Mouse (Mus musculus) forebrain, embryonic 16.5 days (tissue): Measurements from ENCODE around the gene Gm3336. TPM values are rescaled to one million over a fixed set of nuclear protein-coding genes. Genes with fewer than 3 reads are reported as not detected.
A peak's percentile ranks its signal among the peaks of the same experiment; 100 is the strongest.

Source experiments
- ATAC-seq: fragments of 200-750 bp; cut with Nextera tagmentation; 2 replicates; pipeline ENCODE4 v1.8.0; 2017; ENCODE audit warnings: mild to moderate bottlenecking, moderate library complexity
- H3K27ac ChIP-seq: fragments of 300-500 bp; sonication (generic); 2 replicates; pipeline ENCODE4 v1.5.1; 2014; ENCODE audit warnings: low read length, control low read depth
- H3K27me3 ChIP-seq: fragments of 300-500 bp; sonication (generic); replicated peaks from 2 replicates; pipeline ENCODE4 v1.6.1; 2014; ENCODE audit warnings: low read length; ENCODE audit not compliant: control insufficient read depth, insufficient read depth
- H3K36me3 ChIP-seq: fragments of 300-500 bp; sonication (generic); 2 replicates; pipeline ENCODE4 v1.6.1; 2014; ENCODE audit not compliant: control insufficient read depth, insufficient read depth
- H3K4me1 ChIP-seq: fragments of 300-500 bp; sonication (generic); replicated peaks from 2 replicates; pipeline ENCODE4 v1.6.1; 2014; ENCODE audit warnings: low read length; ENCODE audit not compliant: control insufficient read depth, insufficient read depth
- H3K4me2 ChIP-seq: fragments of 300-500 bp; sonication (generic); 2 replicates; pipeline ENCODE4 v1.6.1; 2014; ENCODE audit warnings: mild to moderate bottlenecking, low read length, control low read depth
- H3K4me3 ChIP-seq: fragments of 300-500 bp; sonication (generic); replicated peaks from 2 replicates; pipeline ENCODE4 v1.5.1; 2014; ENCODE audit warnings: mild to moderate bottlenecking, low read length, control low read depth
- H3K9ac ChIP-seq: fragments of 300-500 bp; sonication (generic); replicated peaks from 2 replicates; pipeline ENCODE4 v1.6.1; 2014; ENCODE audit warnings: low read depth, low read length, control low read depth
- H3K9me3 ChIP-seq: fragments of 300-500 bp; sonication (generic); 2 replicates; pipeline ENCODE4 v1.6.1; 2016; ENCODE audit warnings: low read length; ENCODE audit not compliant: control insufficient read depth
- WGBS: fragments of 180-500 bp; shearing (Covaris S2); extraction: QIAGEN DNeasy Blood & Tissue Kit; methylation state at CpG from one replicate; pipeline ENCODE4 v1.1.7; 2014; 5-methylcytosine and 5-hydroxymethylcytosine counted together
- polyA plus RNA-seq: library from polyadenylated mRNA; unstranded; fragments of >200 nt; fragmentation: Nextera tagmentation; extraction: Ambion mirVana; gene quantifications from 2 replicates; pipeline ENCODE4 v1.2.1, GENCODE M21; 2015

The Gm3336 gene
- polyA plus RNA-seq, 1 experiment from 2014 or later = not detected

- no peaks in the 10 kb centered on the region for H3K36me3 ChIP-seq
- no peaks in the 10 kb centered on the region for H3K9me3 ChIP-seq
- H3K4me1 ChIP-seq = peaks cover 25% of the 10 kb centered on the region
- peak overlapping the region; percentile 71 for H3K4me2 ChIP-seq
- H3K27me3 ChIP-seq = no peaks in the 10 kb centered on the region
- peak overlapping the region; percentile 57 for H3K27ac ChIP-seq
- WGBS = 56% methylated on average over 4 of the region's 4 CpGs
- H3K4me3 ChIP-seq = peak overlapping the region; percentile 44
- peak overlapping the region; percentile 73 for H3K9ac ChIP-seq
- no peak; the same call in 1 of the 2 replicates for ATAC-seq
These were observed 27.1 kb upstream of the Gm3336 start for GRCm38 (mm10) chr8:70691230-70691629.

- H3K36me3 ChIP-seq = no peaks in the 10 kb centered on the region
- H3K27me3 ChIP-seq = no peaks in the 10 kb centered on the region
- peak overlapping the region; percentile 71 for H3K4me2 ChIP-seq
- H3K9ac ChIP-seq = peak overlapping the region; percentile 73
- ATAC-seq = peak; percentile 70
- H3K9me3 ChIP-seq = no peaks in the 10 kb centered on the region
- peak overlapping the region; percentile 44 for H3K4me3 ChIP-seq
- H3K4me1 ChIP-seq = peaks cover 30% of the 10 kb centered on the region
- H3K27ac ChIP-seq = peak overlapping the region; percentile 57
- WGBS = 2% methylated on average over 19 of the region's 20 CpGs
These were observed 26.6 kb upstream of the Gm3336 start for GRCm38 (mm10) chr8:70691727-70692231.

GRCm38 (mm10) chr8:70693636-70694035 is 24.7 kb upstream of the Gm3336 start:
- H3K36me3 ChIP-seq = no peaks in the 10 kb centered on the region
- H3K9me3 ChIP-seq = no peaks in the 10 kb centered on the region
- H3K9ac ChIP-seq = no peak overlapping the region
- peaks cover 44% of the 10 kb centered on the region for H3K4me1 ChIP-seq
- 85% methylated on average over 5 of the region's 5 CpGs for WGBS
- no peak overlapping the region for H3K4me3 ChIP-seq
- H3K27me3 ChIP-seq = no peaks in the 10 kb centered on the region
- ATAC-seq = no peak
- no peak overlapping the region for H3K4me2 ChIP-seq
- no peak overlapping the region for H3K27ac ChIP-seq

- Histone ChIP-seq H3K9me3 (no peaks in the 10 kb centered on the region), H3K27ac (no peak overlapping the region), H3K4me2 (no peak overlapping the region), H3K27me3 (no peaks in the 10 kb centered on the region), H3K4me3 (no peak overlapping the region), H3K36me3 (no peaks in the 10 kb centered on the region), H3K9ac (no peak overlapping the region), H3K4me1 (peaks cover 41% of the 10 kb centered on the region)
- WGBS = 36% methylated on average over 32 of the region's 32 CpGs
- ATAC-seq = no peak
These were observed 22.9 kb upstream of the Gm3336 start for GRCm38 (mm10) chr8:70695318-70696018.

- Histone ChIP-seq H3K27ac (peak overlapping the region; percentile 43), H3K27me3 (no peaks in the 10 kb centered on the region), H3K4me2 (peak overlapping the region; percentile 51), H3K9me3 (no peaks in the 10 kb centered on the region), H3K4me3 (peak overlapping the region; percentile 13), H3K36me3 (no peaks in the 10 kb centered on the region), H3K9ac (peak overlapping the region; percentile 14), H3K4me1 (peaks cover 44% of the 10 kb centered on the region)
- no peak for ATAC-seq
- WGBS = 6% methylated on average over 31 of the region's 31 CpGs
These were observed 22.1 kb upstream of the Gm3336 start for GRCm38 (mm10) chr8:70696019-70696885.

- H3K4me3 ChIP-seq = no peak overlapping the region
These were observed 21.4 kb upstream of the Gm3336 start for GRCm38 (mm10) chr8:70696946-70697345.

GRCm38 (mm10) chr8:70697366-70698250 is 20.7 kb upstream of the Gm3336 start:
- no peaks in the 10 kb centered on the region for H3K9me3 ChIP-seq
- peak overlapping the region; percentile 62 for H3K4me3 ChIP-seq
- no peak for ATAC-seq

More at GRCm38 (mm10) chr8:70696946-70697345, 21.4 kb upstream of the Gm3336 start:
- Histone ChIP-seq H3K4me1 (peaks cover 44% of the 10 kb centered on the region), H3K36me3 (no peaks in the 10 kb centered on the region), H3K27me3 (no peaks in the 10 kb centered on the region), H3K27ac (peak overlapping the region; percentile 43), H3K4me2 (peak overlapping the region; percentile 51), H3K9me3 (no peaks in the 10 kb centered on the region), H3K9ac (peak overlapping the region; percentile 14)
- WGBS = 17% methylated on average over 4 of the region's 4 CpGs
- ATAC-seq = no peak

GRCm38 (mm10) chr8:70698310-70699109 is 19.8 kb upstream of the Gm3336 start, which contains the start of gene Jund:
TSS of gene Jund (plus strand) at chr8:70698949.
- WGBS = under 1% methylated on average over 63 of the region's 69 CpGs
- H3K4me2 ChIP-seq = peak within 1 kb of the TSS; percentile 80
- peak within 1 kb of the TSS; percentile 97 for H3K27ac ChIP-seq
- peak within 1 kb of the TSS; percentile 93 for H3K9ac ChIP-seq
- no peaks in the 10 kb centered on the region for H3K27me3 ChIP-seq
- no peaks in the 10 kb centered on the region for H3K36me3 ChIP-seq
- ATAC-seq = peak; percentile 85
- H3K4me3 ChIP-seq = peak within 1 kb of the TSS; percentile 62
- no peaks in the 10 kb centered on the region for H3K9me3 ChIP-seq
- H3K4me1 ChIP-seq = peaks cover 49% of the 10 kb centered on the region

More at GRCm38 (mm10) chr8:70697366-70698250, 20.7 kb upstream of the Gm3336 start:
- Histone ChIP-seq H3K27ac (peak overlapping the region; percentile 93), H3K9ac (peak overlapping the region; percentile 59), H3K4me1 (peaks cover 45% of the 10 kb centered on the region), H3K27me3 (no peaks in the 10 kb centered on the region), H3K36me3 (no peaks in the 10 kb centered on the region), H3K4me2 (peak overlapping the region; percentile 56)
- WGBS = 72% methylated on average over 12 of the region's 12 CpGs
